Mouse (Mus musculus) frontal cortex, adult (tissue): ENCODE measurements around the gene Tlcd1.
A peak's percentile ranks its signal among the peaks of the same experiment; 100 is the strongest.

Source experiments
- ATAC-seq: cut with Nextera tagmentation; 2 replicates; pipeline ENCODE4 v1.9.2; 2017; ENCODE audit warnings: mild to moderate bottlenecking, moderate library complexity, mixed read lengths; ENCODE audit not compliant: low TSS enrichment

Tlcd1 gene

GRCm38 (mm10) chr11:78205361-78206206, 29.1 kb downstream of the Tlcd1 start:
- no peak for ATAC-seq

DNA sequence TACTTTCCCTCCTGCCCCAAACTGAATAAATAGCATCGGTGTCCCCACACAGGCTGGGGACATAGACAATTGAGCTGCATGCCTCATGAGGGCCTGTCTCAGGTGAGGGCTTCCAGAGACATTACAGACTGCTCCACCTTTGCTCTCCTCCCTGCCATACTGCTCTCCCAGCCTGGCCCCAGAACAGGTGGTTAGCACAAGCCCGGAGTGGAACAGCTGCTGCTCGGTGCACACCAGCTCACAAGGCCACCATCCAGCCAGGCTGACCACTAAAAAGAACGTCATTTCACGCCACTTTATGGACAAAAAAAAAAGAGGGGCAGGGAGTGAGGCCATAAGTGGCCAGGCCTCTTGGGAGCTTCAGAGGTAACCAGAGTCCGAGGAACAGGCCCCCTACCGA, 30.7 kb downstream of the Tlcd1 start:
- ATAC-seq: no peak

- no peak for ATAC-seq
Observed at GRCm38 (mm10) chr11:78209886-78210285, 33.4 kb downstream of the Tlcd1 start.

DNA sequence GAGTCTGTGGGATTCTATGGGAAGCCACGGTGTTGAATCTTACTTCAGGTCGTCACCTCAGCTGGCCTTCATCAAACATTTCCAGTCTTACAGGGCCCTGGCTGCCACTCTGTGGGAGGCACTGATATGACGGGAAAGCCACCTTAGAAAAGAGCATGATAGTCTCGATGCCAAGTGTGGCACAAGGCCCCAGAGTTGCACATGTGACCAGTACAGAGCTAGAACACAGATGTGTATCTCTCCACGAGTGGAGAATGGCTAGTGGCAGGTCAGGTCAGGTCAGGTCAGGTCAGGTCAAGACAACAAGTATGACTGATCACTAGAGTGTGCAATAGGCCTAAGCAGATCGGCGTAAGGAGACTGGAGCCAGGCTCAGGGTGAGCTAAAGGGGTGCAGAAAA, 34.1 kb downstream of the Tlcd1 start:
- no peak for ATAC-seq

- no peak for ATAC-seq
Observed at GRCm38 (mm10) chr11:78211513-78211912, 35.0 kb downstream of the Tlcd1 start.

DNA sequence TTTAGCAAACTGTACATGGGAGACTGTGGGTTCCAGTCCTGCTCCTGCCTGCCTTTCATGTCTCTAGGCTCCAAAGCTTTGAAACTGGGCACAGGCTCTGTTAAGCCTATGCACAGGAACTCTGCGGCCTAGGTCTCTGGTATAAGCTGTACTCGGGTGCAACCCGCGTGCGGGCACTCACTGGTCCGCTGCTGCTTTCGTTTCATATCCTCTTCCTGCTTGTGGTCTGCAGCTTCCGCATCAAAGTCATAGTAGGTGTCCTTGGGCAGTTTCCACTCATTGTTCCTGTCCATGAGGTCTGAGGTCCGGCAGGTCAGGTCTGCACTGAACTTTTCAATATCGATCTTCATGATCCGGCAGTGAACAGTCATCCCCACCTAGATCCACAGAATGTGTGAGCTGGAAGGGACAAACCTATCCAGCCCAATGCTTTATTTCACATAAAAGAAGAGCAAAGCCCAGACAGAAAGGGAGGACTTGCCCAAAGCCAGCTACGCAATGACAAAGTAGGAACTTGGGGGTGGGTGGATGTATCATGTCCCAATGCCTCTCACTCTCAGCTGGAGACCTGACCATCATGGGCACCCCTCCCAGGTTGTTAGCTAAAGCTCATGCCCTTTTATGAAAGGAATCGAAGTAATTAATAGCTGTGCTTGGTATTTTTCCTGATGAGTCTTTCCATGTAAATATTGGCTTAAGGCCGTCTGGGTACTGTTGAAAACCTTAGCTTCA, 36.7 kb downstream of the Tlcd1 start:
- no peak for ATAC-seq

DNA sequence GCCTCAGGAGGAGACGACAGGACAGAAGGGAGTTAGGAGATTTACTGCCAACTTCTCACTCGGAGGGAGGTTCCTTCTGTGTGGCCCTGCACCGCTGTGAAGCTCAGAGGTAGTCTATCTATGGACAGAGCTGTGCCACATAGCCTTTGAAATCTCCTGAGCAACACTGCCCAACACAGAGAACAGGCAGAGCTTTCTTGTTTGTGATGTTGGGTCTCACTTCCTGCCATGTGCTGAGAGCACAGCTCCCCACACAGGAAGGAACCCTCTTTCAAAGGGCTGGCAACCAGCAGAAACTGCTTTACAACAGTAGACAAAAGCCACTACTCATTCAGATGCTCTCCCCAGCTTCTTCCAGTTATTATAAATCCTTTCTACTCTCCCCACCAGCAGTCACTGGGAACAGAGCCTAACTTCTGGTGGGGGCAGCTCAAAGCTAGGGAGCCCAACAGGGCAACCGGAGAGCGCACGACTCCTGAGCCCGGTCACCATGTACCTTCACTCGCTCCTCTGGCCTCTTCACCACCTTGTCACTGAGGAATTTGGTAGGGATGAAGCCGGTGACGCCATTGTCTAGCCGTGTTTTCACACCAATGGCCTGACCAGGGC, 39.3 kb downstream of the Tlcd1 start:
- ATAC-seq: peak; percentile 27; the same call in 1 of the 2 replicates

GRCm38 (mm10) chr11:78223586-78223985, 47.1 kb downstream of the Tlcd1 start:
- no peak for ATAC-seq
